Mouse (Mus musculus): ENCODE measurements around the gene Ddah1. TPM values are rescaled to one million over a fixed set of nuclear protein-coding genes. Genes with fewer than 3 reads are reported as not detected.

Gene Ddah1
- total RNA-seq (2014; fragmentation: Nextera tagmentation): not detected in 2 replicates
- total RNA-seq (2017): not detected in 2 replicates

GRCm38 (mm10) chr3:145758561-145759378 lies at the start of gene Ddah1:
TSS of gene Ddah1 (plus strand) at chr3:145758675.
- peak; percentile 60 for ATAC-seq (replicated peaks; ENCODE audit: poor library complexity, severe bottlenecking)

GRCm38 (mm10) chr3:145715923-145716322 lies 42.6 kb upstream of the Ddah1 start:
- no peak for ATAC-seq (replicated peaks; ENCODE audit: poor library complexity, severe bottlenecking)

- ATAC-seq (replicated peaks; ENCODE audit: poor library complexity, severe bottlenecking): no peak
Measured at GRCm38 (mm10) chr3:145719660-145720059, 38.8 kb upstream of the Ddah1 start.

- no peak for ATAC-seq (replicated peaks; ENCODE audit: poor library complexity, severe bottlenecking)
Measured at GRCm38 (mm10) chr3:145725078-145725477, 33.4 kb upstream of the Ddah1 start.

- ATAC-seq (replicated peaks; ENCODE audit: poor library complexity, severe bottlenecking): no peak
Measured at GRCm38 (mm10) chr3:145728336-145728735, 30.1 kb upstream of the Ddah1 start.

GRCm38 (mm10) chr3:145729531-145729930 lies 28.9 kb upstream of the Ddah1 start:
- no peak for ATAC-seq (replicated peaks; ENCODE audit: poor library complexity, severe bottlenecking)

- ATAC-seq (replicated peaks; ENCODE audit: poor library complexity, severe bottlenecking): no peak
Measured at GRCm38 (mm10) chr3:145730092-145730491, 28.4 kb upstream of the Ddah1 start.

- ATAC-seq (replicated peaks; ENCODE audit: poor library complexity, severe bottlenecking): no peak
Measured at GRCm38 (mm10) chr3:145734857-145735256, 23.6 kb upstream of the Ddah1 start.

- no peak for ATAC-seq (replicated peaks; ENCODE audit: poor library complexity, severe bottlenecking)
Measured at GRCm38 (mm10) chr3:145736562-145736961, 21.9 kb upstream of the Ddah1 start.

GRCm38 (mm10) chr3:145738662-145739061 lies 19.8 kb upstream of the Ddah1 start:
- ATAC-seq (replicated peaks; ENCODE audit: poor library complexity, severe bottlenecking): no peak

- no peak for ATAC-seq (replicated peaks; ENCODE audit: poor library complexity, severe bottlenecking)
Measured at GRCm38 (mm10) chr3:145739904-145740303, 18.6 kb upstream of the Ddah1 start.

GRCm38 (mm10) chr3:145743050-145743449 lies 15.4 kb upstream of the Ddah1 start:
- ATAC-seq (replicated peaks; ENCODE audit: poor library complexity, severe bottlenecking): peak; percentile 33; the same call in 1 of the 2 replicates

- no peak for ATAC-seq (replicated peaks; ENCODE audit: poor library complexity, severe bottlenecking)
Measured at GRCm38 (mm10) chr3:145743476-145744027, 14.9 kb upstream of the Ddah1 start.

GRCm38 (mm10) chr3:145748626-145749025 lies 9.8 kb upstream of the Ddah1 start:
- ATAC-seq (replicated peaks; ENCODE audit: poor library complexity, severe bottlenecking): no peak

GRCm38 (mm10) chr3:145756457-145756856 lies 2.0 kb upstream of the Ddah1 start:
- no peak for ATAC-seq (replicated peaks; ENCODE audit: poor library complexity, severe bottlenecking)

- no peak for ATAC-seq (replicated peaks; ENCODE audit: poor library complexity, severe bottlenecking)
Measured at GRCm38 (mm10) chr3:145757177-145757576, 1.3 kb upstream of the Ddah1 start.

GRCm38 (mm10) chr3:145757844-145758243 lies 631 bp upstream of the Ddah1 start:
- ATAC-seq (replicated peaks; ENCODE audit: poor library complexity, severe bottlenecking): no peak

GRCm38 (mm10) chr3:145759379-145760209 lies 1.1 kb downstream of the Ddah1 start:
- ATAC-seq (replicated peaks; ENCODE audit: poor library complexity, severe bottlenecking): no peak

GRCm38 (mm10) chr3:145760547-145760946 lies 2.1 kb downstream of the Ddah1 start:
- ATAC-seq (replicated peaks; ENCODE audit: poor library complexity, severe bottlenecking): no peak

- no peak for ATAC-seq (replicated peaks; ENCODE audit: poor library complexity, severe bottlenecking)
Measured at GRCm38 (mm10) chr3:145761501-145762170, 3.2 kb downstream of the Ddah1 start.
